Mouse (Mus musculus): ENCODE results near the gene Rnf4. TPM values are rescaled to one million over a fixed set of nuclear protein-coding genes. Genes with fewer than 3 reads are reported as not detected.

Gene Rnf4
- polyA plus RNA-seq, 1 experiment: 31.8 TPM

DNA sequence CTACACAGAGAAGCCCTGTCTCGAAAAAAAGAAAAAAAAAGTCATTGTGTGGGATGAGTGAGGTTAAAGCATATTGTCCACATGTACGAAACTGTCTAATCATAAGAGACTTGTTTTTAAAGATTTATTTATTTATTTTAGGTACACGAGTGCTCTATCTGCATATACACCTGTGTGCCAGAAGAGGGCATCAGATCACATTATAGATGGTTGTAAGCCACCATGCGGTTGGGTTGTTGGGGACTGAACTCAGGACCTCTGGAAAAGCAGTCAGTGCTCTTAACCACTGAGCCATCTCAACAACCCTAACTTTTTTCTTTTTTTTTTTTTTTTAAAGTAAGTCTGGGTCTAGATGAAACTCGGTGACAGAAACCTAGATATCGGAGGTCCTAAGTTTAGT, 42.7 kb upstream of the Rnf4 start:
- WGBS: 81% methylated on average over 6 of the region's 6 CpGs
- no peak for TF ChIP-seq POLR2A (IDR thresholded peaks at IDR 0.05; ENCODE audit: low read depth, low read length)
- no peak for TF ChIP-seq CTCF (IDR thresholded peaks at IDR 0.05; ENCODE audit: extremely low read depth, insufficient read length, insufficient replicate concordance, low read depth, low read length)
- H3K4me1 ChIP-seq (ENCODE audit: control insufficient read depth, insufficient read depth, insufficient read length, low read length): peaks cover 3% of the 10 kb centered on the region; the same call in 1 of the 2 replicates
- no peak overlapping the region for H3K27ac ChIP-seq (ENCODE audit: insufficient read depth, low read depth, low read length)
- no peak overlapping the region for H3K4me3 ChIP-seq (ENCODE audit: low read depth, low read length)
- no peaks in the 10 kb centered on the region for H3K36me3 ChIP-seq (ENCODE audit: control insufficient read depth, insufficient read depth, low read length)
- H3K27me3 ChIP-seq (ENCODE audit: control insufficient read depth, insufficient read depth, low read length): peaks cover 6% of the 10 kb centered on the region

DNA sequence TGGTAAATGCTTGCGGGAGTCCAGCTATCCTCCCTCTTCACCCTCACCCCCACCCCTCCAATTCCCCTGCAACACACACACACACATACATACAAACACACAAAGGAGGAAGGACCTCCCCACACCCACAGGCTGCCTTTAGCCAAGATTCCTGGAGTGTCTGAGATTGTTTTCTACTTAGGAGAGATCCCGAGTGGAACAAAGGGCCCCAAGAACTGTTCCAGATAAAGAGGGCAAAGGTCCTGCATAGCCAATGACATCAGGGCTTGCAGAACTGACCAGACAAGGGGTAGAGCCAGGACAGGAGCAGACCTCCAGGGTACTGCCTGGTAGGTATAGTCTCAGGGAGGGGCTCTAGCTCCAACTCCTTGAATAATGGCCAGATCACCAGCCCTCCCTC, 41.4 kb upstream of the Rnf4 start:
- TF ChIP-seq CTCF (IDR thresholded peaks at IDR 0.05; ENCODE audit: extremely low read depth, insufficient read length, insufficient replicate concordance, low read depth, low read length): no peak
- no peak for TF ChIP-seq POLR2A (IDR thresholded peaks at IDR 0.05; ENCODE audit: low read depth, low read length)
- 27% methylated on average over 2 of the region's 2 CpGs for WGBS

DNA sequence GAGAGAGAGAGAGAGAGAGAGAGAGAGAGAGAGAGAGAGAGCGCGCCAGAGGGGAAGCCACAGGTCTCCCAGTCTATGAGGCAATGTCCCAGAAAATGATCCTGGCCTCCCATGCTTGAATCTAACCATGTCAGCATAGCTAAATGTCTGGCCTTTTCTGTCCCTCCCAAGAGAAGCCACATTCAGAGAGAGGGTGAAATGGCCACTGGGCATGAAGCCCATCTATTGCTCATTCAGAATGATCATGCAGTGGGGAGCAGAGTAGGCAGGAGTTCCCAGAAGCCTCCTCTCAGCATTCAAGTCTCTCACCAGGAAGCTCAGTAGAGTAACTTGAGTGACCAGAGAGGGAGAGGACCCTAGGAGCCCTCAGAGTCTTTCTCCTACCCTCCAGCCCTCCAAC, 40.9 kb upstream of the Rnf4 start:
- Histone ChIP-seq H3K4me3 (ENCODE audit: low read depth, low read length) (no peak overlapping the region), H3K36me3 (ENCODE audit: control insufficient read depth, insufficient read depth, low read length) (no peaks in the 10 kb centered on the region), H3K27ac (ENCODE audit: insufficient read depth, low read depth, low read length) (no peak overlapping the region), H3K27me3 (ENCODE audit: control insufficient read depth, insufficient read depth, low read length) (no peaks in the 10 kb centered on the region), H3K4me1 (ENCODE audit: control insufficient read depth, insufficient read depth, insufficient read length, low read length) (no peaks in the 10 kb centered on the region)
- WGBS: 52% methylated on average over 2 of the region's 2 CpGs
- TF ChIP-seq CTCF (IDR thresholded peaks at IDR 0.05; ENCODE audit: extremely low read depth, insufficient read length, insufficient replicate concordance, low read depth, low read length): no peak
- no peak for TF ChIP-seq POLR2A (IDR thresholded peaks at IDR 0.05; ENCODE audit: low read depth, low read length)

More for the DNA sequence above, 41.4 kb upstream of the Rnf4 start:
- H3K4me1 ChIP-seq (ENCODE audit: control insufficient read depth, insufficient read depth, insufficient read length, low read length): no peaks in the 10 kb centered on the region
- H3K27ac ChIP-seq (ENCODE audit: insufficient read depth, low read depth, low read length): no peak overlapping the region
- H3K4me3 ChIP-seq (ENCODE audit: low read depth, low read length): no peak overlapping the region
- no peaks in the 10 kb centered on the region for H3K27me3 ChIP-seq (ENCODE audit: control insufficient read depth, insufficient read depth, low read length)
- H3K36me3 ChIP-seq (ENCODE audit: control insufficient read depth, insufficient read depth, low read length): no peaks in the 10 kb centered on the region

DNA sequence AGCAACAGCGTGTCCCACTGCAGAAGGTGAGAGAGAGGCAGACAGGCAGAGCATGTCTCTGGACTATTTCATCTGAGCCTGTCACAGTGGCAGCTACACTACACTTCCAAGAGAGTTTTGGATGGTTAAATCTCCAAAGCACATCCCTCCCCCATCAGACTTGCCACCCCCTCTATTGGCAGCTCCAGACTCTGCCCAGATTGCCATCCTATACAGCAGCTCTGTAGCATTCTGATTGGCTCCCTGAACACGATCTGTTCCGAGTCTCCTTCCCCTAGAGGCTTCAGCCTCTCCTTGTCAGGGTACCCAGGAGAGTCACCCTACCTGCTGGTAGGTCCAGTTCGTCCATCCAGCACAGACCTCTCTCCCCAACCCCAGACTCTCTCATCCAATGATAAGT, 38.0 kb upstream of the Rnf4 start:
- Histone ChIP-seq H3K4me3 (ENCODE audit: low read depth, low read length) (no peak overlapping the region), H3K27ac (ENCODE audit: insufficient read depth, low read depth, low read length) (no peak overlapping the region), H3K27me3 (ENCODE audit: control insufficient read depth, insufficient read depth, low read length) (no peaks in the 10 kb centered on the region), H3K36me3 (ENCODE audit: control insufficient read depth, insufficient read depth, low read length) (no peaks in the 10 kb centered on the region), H3K4me1 (ENCODE audit: control insufficient read depth, insufficient read depth, insufficient read length, low read length) (no peaks in the 10 kb centered on the region)
- 50% methylated on average over 4 of the region's 4 CpGs for WGBS
- TF ChIP-seq POLR2A (IDR thresholded peaks at IDR 0.05; ENCODE audit: low read depth, low read length) (no peak), CTCF (IDR thresholded peaks at IDR 0.05; ENCODE audit: extremely low read depth, insufficient read length, insufficient replicate concordance, low read depth, low read length) (no peak)

DNA sequence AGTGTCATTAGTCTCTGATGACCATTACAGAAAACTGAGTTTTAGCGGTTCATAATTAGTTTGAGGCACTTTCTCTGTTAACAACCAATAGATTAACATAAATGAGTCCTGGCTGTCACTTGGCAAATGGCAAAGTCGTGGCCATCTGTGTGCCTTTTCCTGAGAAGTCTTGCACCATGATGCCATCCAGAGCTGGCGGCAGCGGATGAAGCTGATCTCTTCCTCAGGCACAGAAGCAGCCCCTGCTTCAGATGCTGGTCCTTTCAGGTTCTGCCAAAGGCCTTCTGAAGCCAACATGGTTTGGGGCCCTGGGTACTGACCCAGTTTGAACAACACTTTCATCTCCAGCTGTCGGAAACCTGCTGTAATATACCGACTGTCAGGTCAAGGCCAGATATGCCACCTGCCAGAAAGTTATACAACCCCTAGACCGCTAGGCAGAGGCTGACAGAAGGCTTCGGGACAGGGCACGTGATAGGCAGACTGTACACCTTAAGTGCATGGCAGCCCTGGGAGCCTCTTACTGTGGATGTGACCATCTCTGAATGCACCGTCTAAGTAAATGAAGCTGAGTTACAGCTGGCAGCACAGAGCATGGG, 37.1 kb upstream of the Rnf4 start:
- no peaks in the 10 kb centered on the region for H3K4me1 ChIP-seq (ENCODE audit: control insufficient read depth, insufficient read depth, insufficient read length, low read length)
- no peaks in the 10 kb centered on the region for H3K27me3 ChIP-seq (ENCODE audit: control insufficient read depth, insufficient read depth, low read length)
- H3K27ac ChIP-seq (ENCODE audit: insufficient read depth, low read depth, low read length): no peak overlapping the region
- TF ChIP-seq POLR2A (IDR thresholded peaks at IDR 0.05; ENCODE audit: low read depth, low read length): no peak
- TF ChIP-seq CTCF (IDR thresholded peaks at IDR 0.05; ENCODE audit: extremely low read depth, insufficient read length, insufficient replicate concordance, low read depth, low read length): no peak
- H3K4me3 ChIP-seq (ENCODE audit: low read depth, low read length): no peak overlapping the region
- WGBS: 64% methylated on average over 10 of the region's 10 CpGs
- no peaks in the 10 kb centered on the region for H3K36me3 ChIP-seq (ENCODE audit: control insufficient read depth, insufficient read depth, low read length)

DNA sequence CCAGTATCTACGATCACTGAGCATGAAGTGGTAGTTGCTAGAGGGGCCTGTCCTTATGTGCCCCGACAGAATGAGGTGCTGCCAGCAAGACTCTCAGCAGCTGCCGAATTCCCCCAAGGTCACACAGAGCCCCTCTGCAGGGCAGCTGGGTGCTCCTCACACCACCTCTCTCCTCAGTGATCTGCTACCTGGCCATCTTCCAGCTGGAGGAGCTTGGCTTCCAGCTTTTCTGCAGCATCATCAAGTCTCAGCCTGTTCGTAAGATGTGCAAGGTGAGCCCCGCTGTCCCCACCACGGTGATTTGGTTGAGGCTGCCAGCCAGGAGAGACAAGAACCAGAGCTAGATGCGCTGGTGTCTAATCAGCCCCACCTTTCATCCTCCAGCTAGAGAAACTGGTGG, 33.7 kb upstream of the Rnf4 start:
- Histone ChIP-seq H3K27me3 (ENCODE audit: control insufficient read depth, insufficient read depth, low read length) (no peaks in the 10 kb centered on the region), H3K36me3 (ENCODE audit: control insufficient read depth, insufficient read depth, low read length) (no peaks in the 10 kb centered on the region), H3K4me1 (ENCODE audit: control insufficient read depth, insufficient read depth, insufficient read length, low read length) (no peaks in the 10 kb centered on the region), H3K4me3 (ENCODE audit: low read depth, low read length) (no peak overlapping the region), H3K27ac (ENCODE audit: insufficient read depth, low read depth, low read length) (no peak overlapping the region)
- WGBS: 63% methylated on average over 7 of the region's 7 CpGs
- TF ChIP-seq CTCF (IDR thresholded peaks at IDR 0.05; ENCODE audit: extremely low read depth, insufficient read length, insufficient replicate concordance, low read depth, low read length) (no peak), POLR2A (IDR thresholded peaks at IDR 0.05; ENCODE audit: low read depth, low read length) (no peak)

DNA sequence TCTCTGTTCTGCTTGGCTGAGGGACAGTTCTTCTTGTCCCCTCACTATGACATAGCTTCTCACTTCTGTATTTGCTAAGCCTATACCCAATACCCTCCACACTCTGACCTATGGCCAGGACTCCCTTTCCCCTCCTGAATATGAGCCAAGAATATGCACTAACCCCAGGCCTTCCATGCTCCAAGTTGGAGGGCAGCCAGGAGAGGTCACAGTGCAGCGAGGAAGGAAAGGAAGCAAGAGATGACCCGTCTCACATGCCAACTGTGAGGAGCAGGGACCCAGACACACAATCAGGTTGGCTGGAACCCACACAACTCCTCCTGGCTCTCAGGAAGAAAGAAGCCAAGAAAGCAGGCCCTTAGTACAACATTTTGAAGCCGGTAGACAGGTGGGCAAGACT, 27.1 kb upstream of the Rnf4 start:
- Histone ChIP-seq H3K4me3 (ENCODE audit: low read depth, low read length) (no peak overlapping the region), H3K27ac (ENCODE audit: insufficient read depth, low read depth, low read length) (no peak overlapping the region), H3K27me3 (ENCODE audit: control insufficient read depth, insufficient read depth, low read length) (no peaks in the 10 kb centered on the region), H3K4me1 (ENCODE audit: control insufficient read depth, insufficient read depth, insufficient read length, low read length) (no peaks in the 10 kb centered on the region), H3K36me3 (ENCODE audit: control insufficient read depth, insufficient read depth, low read length) (no peaks in the 10 kb centered on the region)
- WGBS: 42% methylated on average over 3 of the region's 3 CpGs
- TF ChIP-seq POLR2A (IDR thresholded peaks at IDR 0.05; ENCODE audit: low read depth, low read length): no peak
- no peak for TF ChIP-seq CTCF (IDR thresholded peaks at IDR 0.05; ENCODE audit: extremely low read depth, insufficient read length, insufficient replicate concordance, low read depth, low read length)
